Mouse (Mus musculus): ENCODE data around the gene Gm19402.

Gene Gm19402

DNA sequence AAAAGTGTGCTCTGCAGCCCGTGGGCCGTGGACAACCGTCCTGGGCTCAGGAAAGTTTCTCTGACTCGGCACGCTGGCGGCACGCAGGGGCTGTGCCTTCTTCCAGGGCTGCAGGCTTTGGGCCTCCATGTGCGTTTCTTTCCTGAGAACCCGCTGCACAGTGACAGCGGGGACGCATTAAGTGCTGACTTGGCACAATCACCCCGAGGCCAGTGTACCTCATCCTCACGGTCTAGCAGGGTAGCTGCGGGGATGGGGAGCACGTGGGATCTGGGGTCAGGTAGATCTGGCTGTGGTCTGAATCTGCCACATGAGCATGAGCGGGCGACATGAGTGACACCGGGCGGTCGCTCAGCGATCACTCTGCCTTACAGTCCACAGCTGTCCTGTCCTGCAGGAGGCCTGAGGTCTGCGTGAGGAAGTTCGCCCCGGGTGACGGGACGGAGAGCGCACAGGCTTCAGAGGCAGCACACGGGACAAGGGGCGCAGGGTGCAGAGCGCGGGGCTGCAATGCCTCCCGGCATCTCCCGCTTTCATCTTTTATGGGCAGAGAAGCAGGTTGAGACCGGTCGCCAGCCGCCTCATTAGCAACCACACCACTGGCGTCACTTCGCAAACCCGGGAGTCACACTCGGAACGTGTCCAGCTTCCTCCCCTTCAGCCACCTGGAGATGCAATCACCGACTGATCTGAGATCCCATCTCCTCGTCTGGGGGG is 26.4 kb downstream of the Gm19402 start:
- no peak for DNase-seq

DNA sequence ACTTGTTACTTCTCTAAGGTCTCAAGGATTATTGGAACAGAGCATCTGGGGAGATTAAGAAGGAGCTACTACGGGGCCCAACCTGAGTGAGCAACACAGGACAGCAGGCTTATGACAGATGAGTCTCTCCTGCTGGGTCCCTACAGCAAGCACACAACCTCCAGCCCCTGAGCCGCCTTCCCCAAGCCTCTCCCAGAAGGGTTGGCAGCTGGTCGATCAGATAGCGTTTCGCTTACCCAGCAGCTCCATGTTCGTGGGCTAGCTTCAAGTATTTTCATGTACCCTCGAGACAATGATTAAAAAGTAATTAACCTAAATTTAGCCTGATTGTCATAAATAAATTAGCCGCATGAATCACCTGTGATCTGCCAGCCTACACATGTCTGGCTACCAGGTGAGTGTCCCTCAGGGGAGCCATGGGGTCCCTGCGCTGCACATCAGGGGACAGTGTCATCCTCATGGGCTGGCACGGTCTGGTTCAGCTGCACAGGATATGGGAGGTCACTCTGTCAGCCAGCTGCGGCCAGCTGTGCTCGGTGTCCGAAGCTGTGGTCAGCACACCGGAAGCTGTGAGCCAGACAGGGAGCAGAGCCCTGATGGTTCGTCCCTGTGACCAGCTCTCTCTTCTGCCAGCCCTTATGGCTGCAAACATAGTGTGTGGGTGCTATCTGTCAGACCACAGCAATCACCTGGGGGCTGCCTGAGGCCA is 32.1 kb downstream of the Gm19402 start:
- no peak for DNase-seq

DNA sequence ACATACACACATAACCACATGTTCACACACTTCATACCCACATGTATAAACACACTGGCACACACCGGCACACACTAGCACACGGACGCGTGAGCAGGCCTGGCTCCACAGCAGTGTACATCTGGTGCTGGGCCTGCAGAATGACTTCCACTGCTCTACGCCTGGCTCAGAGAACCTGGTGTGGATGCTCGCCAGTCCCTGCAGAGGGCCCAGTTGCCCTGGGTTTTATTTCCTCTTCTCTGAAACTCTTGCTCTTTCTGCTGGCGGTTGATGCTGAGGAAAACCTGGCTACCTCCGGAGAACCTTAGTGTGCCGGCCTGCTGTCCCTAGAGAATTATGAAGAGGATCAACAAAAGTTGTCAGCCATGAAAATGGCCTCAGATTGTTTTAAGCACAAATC is 38.5 kb downstream of the Gm19402 start:
- DNase-seq, result no peak

DNA sequence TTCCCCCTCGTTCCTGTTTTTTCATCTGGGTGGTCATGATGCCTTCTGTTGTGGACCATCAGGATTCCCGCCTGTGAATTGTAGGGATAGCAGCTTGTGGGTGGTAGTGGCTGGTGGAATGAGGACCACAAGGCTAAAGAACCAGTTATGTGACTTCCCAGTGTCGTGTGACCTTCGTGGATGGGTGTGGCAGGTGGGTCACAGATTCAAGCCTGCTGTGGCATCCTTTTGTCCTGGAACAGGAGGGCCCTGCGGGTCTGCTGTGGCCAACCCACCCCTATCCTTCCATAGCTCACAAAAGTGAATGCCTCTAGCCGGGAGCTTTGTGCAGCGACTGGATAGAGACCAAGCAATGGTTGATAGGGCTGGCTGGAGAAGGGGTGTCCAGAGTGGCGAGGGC is 42.7 kb downstream of the Gm19402 start:
- no peak for DNase-seq

DNA sequence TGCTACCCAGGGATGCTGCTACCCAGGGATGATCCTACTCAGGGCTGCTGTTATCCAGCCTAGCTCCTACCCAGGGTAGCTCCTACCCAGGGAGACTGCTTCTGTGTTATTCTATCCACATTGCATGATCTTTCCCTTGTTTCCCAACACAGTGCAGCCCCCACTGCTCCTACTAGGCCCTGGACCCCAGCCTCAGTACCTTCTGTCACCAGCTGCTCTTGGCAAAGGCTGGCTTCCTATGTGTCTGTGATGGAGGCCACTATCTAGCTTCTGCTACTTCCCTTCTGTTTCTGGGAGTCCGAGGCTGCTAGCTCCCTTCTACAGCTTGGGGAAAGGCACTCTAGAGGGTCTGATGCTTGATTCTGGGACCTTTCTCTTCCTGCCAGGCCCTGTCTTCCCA is 43.1 kb downstream of the Gm19402 start:
- no peak for DNase-seq

DNA sequence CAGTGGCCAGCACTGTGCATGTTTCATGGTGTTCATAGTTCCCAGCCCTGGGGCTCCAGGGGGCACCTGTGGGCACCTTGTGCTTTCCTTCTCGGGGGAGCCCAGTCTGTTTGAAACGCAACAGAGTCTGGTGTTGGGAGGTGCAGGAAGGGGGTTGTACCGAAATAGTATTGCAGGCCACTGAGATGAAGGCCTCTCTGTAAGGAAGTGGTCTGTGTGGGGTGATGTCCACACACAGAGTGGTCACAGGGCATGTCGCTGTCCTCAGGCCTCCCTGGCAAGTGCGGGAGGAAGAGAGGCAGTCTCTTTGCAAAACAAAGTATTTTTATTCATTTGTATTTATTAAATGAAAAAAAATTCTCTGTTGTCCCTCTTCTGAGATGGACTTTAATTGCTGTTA is 45.0 kb downstream of the Gm19402 start:
- no peak for DNase-seq

DNA sequence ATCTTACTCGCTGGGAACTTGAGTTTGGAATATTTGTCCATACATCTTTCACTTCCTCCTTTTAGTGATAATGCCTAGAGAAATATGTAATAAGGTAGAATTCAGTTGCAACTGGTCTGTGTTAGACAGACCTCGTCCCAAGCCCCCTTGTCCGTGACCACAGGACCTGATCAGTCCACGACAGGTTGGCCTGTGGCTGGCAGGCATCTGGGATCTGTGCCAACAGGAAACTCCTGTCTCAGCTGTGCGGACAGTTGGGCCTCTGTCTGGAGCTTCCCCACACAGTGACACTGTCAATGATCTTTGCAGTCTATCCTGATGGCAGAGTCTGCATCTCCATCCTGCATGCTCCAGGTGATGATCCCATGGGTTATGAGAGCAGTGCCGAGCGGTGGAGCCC is 47.4 kb downstream of the Gm19402 start:
- DNase-seq, result no peak
